14 mouse cellular contexts compared by ENCODE assay signal in the genomic region with DNA sequence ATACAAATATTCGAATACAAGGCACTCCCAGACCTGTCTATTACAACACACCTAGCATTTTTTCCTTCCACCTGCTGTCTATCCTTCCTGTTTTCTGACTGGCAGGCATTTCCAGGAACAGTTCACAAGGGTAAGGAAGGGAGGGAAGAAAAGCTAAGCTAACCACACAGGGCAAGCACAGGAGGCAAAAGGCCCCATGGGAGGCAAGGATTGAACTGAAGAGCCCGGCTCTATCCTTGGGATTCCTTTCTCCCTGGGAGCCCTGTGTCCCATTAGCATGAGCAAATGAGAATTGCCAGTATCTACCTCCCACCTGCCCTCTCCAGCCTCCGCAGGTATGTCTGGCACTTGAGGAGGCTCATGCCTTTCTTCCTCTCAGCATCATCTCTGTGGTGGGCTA.
"Had no signal": no experiment of that assay in that cellular context is flagged by ENCODE, and none has a peak within 500 bp of the region (broad histone marks: within the 10 kb centered on the region; RNA-seq: fewer than 3 reads in every experiment).

No protein-coding gene starts in this region.

- H3K4me3 ChIP-seq: neural tube, embryonic 13.5 days; neural tube, embryonic 15.5 days; stomach, embryonic 15.5 days had no signal

- H3K36me3 ChIP-seq: neural tube, embryonic 13.5 days; neural tube, embryonic 15.5 days; stomach, embryonic 15.5 days had no signal

- H3K9me3 ChIP-seq: neural tube, embryonic 13.5 days; neural tube, embryonic 15.5 days; stomach, embryonic 15.5 days had no signal

- H3K4me1 ChIP-seq: neural tube, embryonic 13.5 days; neural tube, embryonic 15.5 days; stomach, embryonic 15.5 days had no signal

- H3K27me3 ChIP-seq: neural tube, embryonic 13.5 days; neural tube, embryonic 15.5 days; stomach, embryonic 15.5 days had no signal

- DNase-seq: retina, postnatal 1 day; right cerebral cortex, postnatal 14 days; right cerebral cortex, postnatal 4 days; spleen, adult 18-20 months; thymus, adult 18-20 months; thymus, adult 2 months; thymus, postnatal 14 days; thymus, postnatal 25 days; thymus, postnatal 36 days; thymus, postnatal 4 days had no signal

- H3K9ac ChIP-seq: neural tube, embryonic 13.5 days; neural tube, embryonic 15.5 days; stomach, embryonic 15.5 days had no signal

- H3K4me2 ChIP-seq: neural tube, embryonic 13.5 days; neural tube, embryonic 15.5 days; stomach, embryonic 15.5 days had no signal

- H3K27ac ChIP-seq: neural tube, embryonic 13.5 days; neural tube, embryonic 15.5 days; stomach, embryonic 15.5 days; stomach, postnatal 0 days had no signal
